Mouse (Mus musculus) heart, postnatal 0 days (tissue): Measurements from ENCODE around the gene Gm11569. TPM values are rescaled to one million over a fixed set of nuclear protein-coding genes. Genes with fewer than 3 reads are reported as not detected.
"Not testable (repeated sequence)": the region's sequence is repeated elsewhere in the genome, so short reads cannot be mapped to it uniquely, and the experiment has no call there.

Source experiments
- ATAC-seq: fragments of 200-750 bp; cut with Nextera tagmentation; 2 replicates; pipeline ENCODE4 v1.8.0; 2017; ENCODE audit warnings: low read depth, moderate number of reproducible peaks, moderate library complexity; ENCODE audit not compliant: insufficient read depth
- DNase-seq: peaks from one replicate; pipeline ENCODE4 v3.0.0-alpha.2; 2016; ENCODE audit warnings: low spot score
- H3K27ac ChIP-seq: fragments of 300-500 bp; sonication (generic); 2 replicates; pipeline ENCODE4 v1.5.1; 2014; ENCODE audit warnings: low read depth, mild to moderate bottlenecking
- H3K27me3 ChIP-seq: fragments of 300-500 bp; sonication (generic); 2 replicates; pipeline ENCODE4 v1.6.1; 2014; ENCODE audit warnings: low read length, mixed read lengths; ENCODE audit not compliant: control insufficient read depth, insufficient read depth
- H3K36me3 ChIP-seq: fragments of 300-500 bp; sonication (generic); replicated peaks from 2 replicates; pipeline ENCODE4 v1.6.1; 2014; ENCODE audit warnings: low read length, mixed read lengths; ENCODE audit not compliant: control insufficient read depth, insufficient read depth
- H3K4me1 ChIP-seq: fragments of 300-500 bp; sonication (generic); 2 replicates; pipeline ENCODE4 v1.6.1; 2014; ENCODE audit warnings: antibody characterized with exemption; ENCODE audit not compliant: control insufficient read depth, insufficient read depth
- H3K4me2 ChIP-seq: fragments of 300-500 bp; sonication (generic); 2 replicates; pipeline ENCODE4 v1.6.1; 2014; ENCODE audit warnings: low read depth, mild to moderate bottlenecking, low read length, moderate library complexity
- H3K4me3 ChIP-seq: fragments of 300-500 bp; sonication (generic); 2 replicates; pipeline ENCODE4 v1.5.1; 2014; ENCODE audit warnings: low read depth, low read length
- H3K9ac ChIP-seq: fragments of 300-500 bp; sonication (generic); replicated peaks from 2 replicates; pipeline ENCODE4 v1.6.1; 2014; ENCODE audit warnings: low read depth, low read length, mixed read lengths
- H3K9me3 ChIP-seq: fragments of 300-500 bp; sonication (generic); replicated peaks from 2 replicates; pipeline ENCODE4 v1.6.1; 2016; ENCODE audit warnings: low read length; ENCODE audit not compliant: control insufficient read depth
- CTCF ChIP-seq: IDR thresholded peaks from 2 replicates; pipeline ENCODE4 v1.5.1; 2016; ENCODE audit warnings: antibody characterized with exemption, control low read depth, low read depth
- EP300 ChIP-seq: IDR thresholded peaks from 2 replicates; pipeline ENCODE4 v1.6.1; 2016; ENCODE audit warnings: antibody characterized with exemption, low read depth
- WGBS: fragments of 180-500 bp; shearing (Covaris S2); extraction: QIAGEN DNeasy Blood & Tissue Kit; methylation state at CpG from one replicate; pipeline ENCODE4 v1.1.7; 2014; 5-methylcytosine and 5-hydroxymethylcytosine counted together
- polyA plus RNA-seq: library from polyadenylated mRNA; unstranded; fragments of >200 nt; fragmentation: Nextera tagmentation; extraction: Ambion mirVana; gene quantifications from 2 replicates; pipeline ENCODE4 v1.2.1, GENCODE M21; 2015
- total RNA-seq: library from RNA; depleted of rRNA; stranded (reverse); fragments of >200 nt; gene quantifications from 2 replicates; pipeline ENCODE4 v1.2.3, GENCODE M21; 2014; ENCODE audit warnings: low replicate concordance; rRNA removed

Gm11569 gene
- total RNA-seq (not detected in 2 replicates), polyA plus RNA-seq (not detected in 2 replicates)

GRCm38 (mm10) chr11:99798832-99799231, at the start of gene Gm11569:
Gene Gm11569 (minus strand): TSS chr11:99798932.
- not testable (repeated sequence) for H3K4me3 ChIP-seq, H3K4me1 ChIP-seq, H3K27ac ChIP-seq, H3K4me2 ChIP-seq, H3K9ac ChIP-seq, H3K36me3 ChIP-seq, DNase-seq, ATAC-seq, H3K9me3 ChIP-seq, H3K27me3 ChIP-seq
- no CpG with 5 or more reads among the region's 1 CpGs for WGBS

- TF ChIP-seq CTCF (no peak), EP300 (no peak)
- 78% methylated on average over 2 of the region's 2 CpGs for WGBS
- H3K4me1 ChIP-seq, result no peaks in the 10 kb centered on the region
- no peak overlapping the region for H3K4me3 ChIP-seq
- no peak for ATAC-seq
- no peak overlapping the region for H3K4me2 ChIP-seq
- H3K36me3 ChIP-seq, result no peaks in the 10 kb centered on the region
- no peak overlapping the region for H3K27ac ChIP-seq
- DNase-seq, result no peak
- no peaks in the 10 kb centered on the region for H3K27me3 ChIP-seq
- H3K9me3 ChIP-seq, result no peaks in the 10 kb centered on the region
- H3K9ac ChIP-seq, result no peak overlapping the region
Observed at GRCm38 (mm10) chr11:99846746-99847145, 48.0 kb upstream of the Gm11569 start.

- WGBS, result 67% methylated on average over 1 of the region's 1 CpGs
- Histone ChIP-seq H3K4me3 (no peak overlapping the region), H3K27ac (no peak overlapping the region), H3K4me1 (no peaks in the 10 kb centered on the region), H3K4me2 (no peak overlapping the region), H3K27me3 (no peaks in the 10 kb centered on the region), H3K36me3 (no peaks in the 10 kb centered on the region), H3K9me3 (no peaks in the 10 kb centered on the region), H3K9ac (no peak overlapping the region)
- TF ChIP-seq CTCF (no peak), EP300 (no peak)
- DNase-seq (no peak), ATAC-seq (no peak)
Observed at GRCm38 (mm10) chr11:99842185-99842584, 43.5 kb upstream of the Gm11569 start.

DNA sequence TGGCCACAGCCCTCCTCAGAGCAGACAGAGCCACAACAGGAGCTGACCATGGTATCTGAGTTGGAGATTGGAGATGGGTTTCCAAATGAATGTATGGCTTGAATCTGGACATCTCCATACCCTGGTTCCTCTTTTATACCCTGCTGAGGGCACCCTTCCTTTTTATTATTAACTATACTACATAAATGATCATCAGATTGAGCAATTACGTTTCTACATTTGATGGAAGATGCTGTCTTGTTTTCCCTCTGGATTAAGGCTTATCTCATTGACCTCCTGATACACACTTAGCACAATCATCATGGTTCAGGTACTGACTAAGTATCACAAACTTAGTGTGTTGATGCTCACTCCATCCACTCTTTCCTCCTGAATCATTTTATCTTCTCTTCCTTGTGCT, 39.2 kb upstream of the Gm11569 start, which contains the start of gene 2300003K06Rik:
Gene 2300003K06Rik, minus strand, starts transcription at position 101 of the 400 bp plus-strand sequence.
- H3K9me3 ChIP-seq, result no peaks in the 10 kb centered on the region
- H3K4me2 ChIP-seq, result no peak within 1 kb of the TSS
- no peaks in the 10 kb centered on the region for H3K36me3 ChIP-seq
- WGBS, result 53% methylated on average over 1 of the region's 1 CpGs
- H3K27ac ChIP-seq, result no peak within 1 kb of the TSS
- H3K4me3 ChIP-seq, result no peak within 1 kb of the TSS
- H3K9ac ChIP-seq, result no peak within 1 kb of the TSS
- no peak for ATAC-seq
- no peaks in the 10 kb centered on the region for H3K27me3 ChIP-seq
- TF ChIP-seq EP300 (no peak), CTCF (no peak)
- no peaks in the 10 kb centered on the region for H3K4me1 ChIP-seq
- no peak for DNase-seq

- H3K27me3 ChIP-seq, H3K36me3 ChIP-seq, H3K4me3 ChIP-seq, H3K27ac ChIP-seq, H3K9ac ChIP-seq, H3K4me2 ChIP-seq, H3K9me3 ChIP-seq, ATAC-seq, H3K4me1 ChIP-seq, DNase-seq: not testable (repeated sequence)
- WGBS, result 69% methylated on average over 2 of the region's 2 CpGs
Observed at GRCm38 (mm10) chr11:99815566-99815965, 16.8 kb upstream of the Gm11569 start, which contains the start of gene Gm11564. Gene Gm11564 (minus strand): TSS chr11:99815666.

DNA sequence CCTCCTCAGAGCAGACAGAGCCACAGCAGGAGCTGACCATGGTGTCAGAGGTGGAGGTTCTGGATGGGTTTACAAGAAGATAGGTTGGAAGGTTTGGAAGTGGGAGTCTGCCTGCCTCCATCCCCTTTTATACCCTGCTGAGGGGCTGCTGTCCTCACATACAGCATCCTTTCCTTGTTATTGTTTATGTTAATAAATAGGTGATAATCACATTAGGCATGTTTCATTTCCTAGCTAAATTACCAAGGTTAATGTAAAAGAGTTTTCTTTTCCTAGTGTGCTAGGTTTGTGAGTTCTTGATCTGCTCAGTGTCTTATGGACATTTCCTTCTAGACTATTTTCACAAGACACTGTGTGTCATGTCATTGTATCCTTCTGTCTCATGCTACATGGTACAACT, 11.1 kb upstream of the Gm11569 start, which contains the start of gene Krtap4-13:
Gene Krtap4-13, minus strand, starts transcription at position 101 of the 400 bp plus-strand sequence.
- H3K9ac ChIP-seq, H3K4me2 ChIP-seq, H3K9me3 ChIP-seq, H3K4me3 ChIP-seq, H3K4me1 ChIP-seq, ATAC-seq, H3K27me3 ChIP-seq, DNase-seq, H3K36me3 ChIP-seq, H3K27ac ChIP-seq: not testable (repeated sequence)

GRCm38 (mm10) chr11:99804346-99804745, 5.6 kb upstream of the Gm11569 start, which contains the start of gene Gm11554:
Gene Gm11554 (minus strand): TSS chr11:99804446.
- H3K27me3 ChIP-seq, H3K27ac ChIP-seq, H3K4me2 ChIP-seq, ATAC-seq, DNase-seq, H3K36me3 ChIP-seq, H3K9ac ChIP-seq, H3K4me3 ChIP-seq, H3K4me1 ChIP-seq, H3K9me3 ChIP-seq: not testable (repeated sequence)
- WGBS, result no CpG with 5 or more reads among the region's 1 CpGs
